Mouse (Mus musculus): ENCODE measurements around the gene Pigs. TPM values are rescaled to one million over a fixed set of nuclear protein-coding genes. Genes with fewer than 3 reads are reported as not detected.
A peak's percentile ranks its signal among the peaks of the same experiment; 100 is the strongest.

Gene Pigs
- polyA plus RNA-seq, 3 experiments from 2014 or later, result 55.1 to 70.1 (median 57.5) TPM

GRCm38 (mm10) chr11:78341702-78342101 lies 13.5 kb downstream of the Pigs start:
- ATAC-seq, result no peak

GRCm38 (mm10) chr11:78343381-78344327 lies 15.4 kb downstream of the Pigs start, which contains the start of gene Unc119:
TSS of gene Unc119 (plus strand) at chr11:78343482.
- ATAC-seq, result peak; percentile 51

- no peak for ATAC-seq
Observed at GRCm38 (mm10) chr11:78344328-78344889, 16.2 kb downstream of the Pigs start.

GRCm38 (mm10) chr11:78344890-78345715 lies 16.9 kb downstream of the Pigs start:
- no peak for ATAC-seq

GRCm38 (mm10) chr11:78345801-78346200 lies 17.6 kb downstream of the Pigs start:
- ATAC-seq, result peak; percentile 83

- no peak for ATAC-seq
Observed at GRCm38 (mm10) chr11:78346326-78347069, 18.3 kb downstream of the Pigs start.

- no peak for ATAC-seq
Observed at GRCm38 (mm10) chr11:78347070-78347754, 19.0 kb downstream of the Pigs start.

GRCm38 (mm10) chr11:78347908-78348307 lies 19.7 kb downstream of the Pigs start:
- no peak for ATAC-seq

- ATAC-seq, result no peak
Observed at GRCm38 (mm10) chr11:78348474-78348873, 20.3 kb downstream of the Pigs start.

GRCm38 (mm10) chr11:78349441-78350358 lies 21.5 kb downstream of the Pigs start:
- no peak for ATAC-seq

- ATAC-seq, result no peak
Observed at GRCm38 (mm10) chr11:78353081-78353480, 24.9 kb downstream of the Pigs start.

GRCm38 (mm10) chr11:78354905-78355304 lies 26.7 kb downstream of the Pigs start:
- no peak for ATAC-seq

- no peak for ATAC-seq
Observed at GRCm38 (mm10) chr11:78355471-78356238, 27.4 kb downstream of the Pigs start.

- ATAC-seq, result no peak
Observed at GRCm38 (mm10) chr11:78358330-78359007, 30.3 kb downstream of the Pigs start.

GRCm38 (mm10) chr11:78360125-78360788 lies 32.0 kb downstream of the Pigs start:
- ATAC-seq, result peak; percentile 95

- ATAC-seq, result no peak
Observed at GRCm38 (mm10) chr11:78360789-78361131, 32.5 kb downstream of the Pigs start.

GRCm38 (mm10) chr11:78363309-78364007 lies 35.2 kb downstream of the Pigs start:
- no peak for ATAC-seq

- ATAC-seq, result no peak
Observed at GRCm38 (mm10) chr11:78364103-78364502, 35.9 kb downstream of the Pigs start.

Measured in inflammation-experienced regulatory T-cells, adult 6 months (primary cell).